Mouse (Mus musculus) hindbrain, embryonic 11.5 days (tissue): ENCODE data around the gene Cacnb2. TPM values are rescaled to one million over a fixed set of nuclear protein-coding genes. Genes with fewer than 3 reads are reported as not detected.

Experiments used
- ATAC-seq: fragments of 200-750 bp; cut with Nextera tagmentation; 2 replicates; pipeline ENCODE4 v1.8.0; 2017; ENCODE audit warnings: mild to moderate bottlenecking, moderate TSS enrichment, moderate library complexity; ENCODE audit not compliant: low FRiP score
- DNase-seq: peaks from one replicate; pipeline ENCODE4 v3.0.0-alpha.2; 2015; ENCODE audit warnings: low spot score
- H3K27ac ChIP-seq: fragments of 300-500 bp; sonication (generic); 2 replicates; pipeline ENCODE4 v1.5.1; 2014; ENCODE audit warnings: mild to moderate bottlenecking, low read depth, low read length
- H3K27me3 ChIP-seq: fragments of 300-500 bp; sonication (generic); 2 replicates; pipeline ENCODE4 v1.6.1; 2014; ENCODE audit warnings: mild to moderate bottlenecking, low read length, moderate library complexity, mixed read lengths; ENCODE audit not compliant: control insufficient read depth, insufficient read depth
- H3K36me3 ChIP-seq: fragments of 300-500 bp; sonication (generic); 2 replicates; pipeline ENCODE4 v1.6.1; 2014; ENCODE audit warnings: mild to moderate bottlenecking, low read length, moderate library complexity, mixed read lengths; ENCODE audit not compliant: control insufficient read depth, insufficient read depth
- H3K4me1 ChIP-seq: fragments of 300-500 bp; sonication (generic); replicated peaks from 2 replicates; pipeline ENCODE4 v1.6.1; 2014; ENCODE audit warnings: low read length, mixed read lengths; ENCODE audit not compliant: control insufficient read depth, insufficient read depth
- H3K4me2 ChIP-seq: fragments of 300-500 bp; sonication (generic); replicated peaks from 2 replicates; pipeline ENCODE4 v1.6.1; 2014; ENCODE audit warnings: mild to moderate bottlenecking, low read depth, low read length
- H3K4me3 ChIP-seq: fragments of 300-500 bp; sonication (generic); 2 replicates; pipeline ENCODE4 v1.5.1; 2014; ENCODE audit warnings: low read depth, low read length
- H3K9ac ChIP-seq: fragments of 300-500 bp; sonication (generic); 2 replicates; pipeline ENCODE4 v1.6.1; 2014; ENCODE audit warnings: low read depth, low read length
- H3K9me3 ChIP-seq: fragments of 300-500 bp; sonication (generic); 2 replicates; pipeline ENCODE4 v1.6.1; 2016; ENCODE audit warnings: low read length; ENCODE audit not compliant: control insufficient read depth
- WGBS: fragments of 180-500 bp; shearing (Covaris S2); extraction: QIAGEN DNeasy Blood & Tissue Kit; methylation state at CpG from one replicate; pipeline ENCODE4 v1.1.7; 2014; 5-methylcytosine and 5-hydroxymethylcytosine counted together
- polyA plus RNA-seq: library from polyadenylated mRNA; unstranded; fragments of >200 nt; fragmentation: Nextera tagmentation; extraction: Ambion mirVana; gene quantifications from 2 replicates; pipeline ENCODE4 v1.2.1, GENCODE M21; 2014

Gene Cacnb2
- 1.4 and 2.8 TPM in 2 replicates for polyA plus RNA-seq

DNA sequence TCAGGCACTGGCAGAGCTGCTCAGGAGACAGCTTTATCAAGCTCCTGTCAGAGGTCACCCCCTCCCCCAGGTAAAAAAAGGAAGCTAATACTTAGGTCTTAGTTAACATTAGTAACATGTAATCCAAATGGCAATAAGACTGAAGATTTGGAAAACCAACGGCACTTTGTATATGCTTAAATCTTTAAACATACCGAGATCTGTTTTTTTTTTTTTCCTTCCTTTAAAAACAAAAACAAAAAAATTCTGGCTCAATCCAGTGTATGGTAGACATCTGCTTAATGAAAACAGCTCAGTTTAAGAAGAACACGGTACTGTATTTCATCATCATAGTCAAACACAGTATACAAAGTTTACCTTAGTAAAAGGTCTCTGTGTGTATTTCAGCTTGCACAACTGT lies at the start of gene Cacnb2:
Gene Cacnb2 (plus strand): TSS at position 301 of the 400 bp plus-strand sequence.
- Histone ChIP-seq H3K27me3 (peaks cover 2% of the 10 kb centered on the region), H3K9ac (peak within 1 kb of the TSS; percentile 64), H3K9me3 (no peaks in the 10 kb centered on the region), H3K4me3 (peak within 1 kb of the TSS; percentile 61), H3K4me2 (peak within 1 kb of the TSS; percentile 97), H3K27ac (no peak within 1 kb of the TSS), H3K36me3 (no peaks in the 10 kb centered on the region), H3K4me1 (no peaks in the 10 kb centered on the region; the same call in 1 of the 2 replicates)
- 69% methylated on average over 3 of the region's 3 CpGs for WGBS
- DNase-seq, result no peak
- ATAC-seq, result no peak

- no peaks in the 10 kb centered on the region for H3K4me1 ChIP-seq
- no peaks in the 10 kb centered on the region for H3K27me3 ChIP-seq
- H3K9me3 ChIP-seq, result no peaks in the 10 kb centered on the region
- 64% methylated on average over 2 of the region's 2 CpGs for WGBS
- ATAC-seq (no peak), DNase-seq (no peak)
- no peak overlapping the region for H3K4me3 ChIP-seq
- no peak overlapping the region for H3K4me2 ChIP-seq
- no peak overlapping the region for H3K27ac ChIP-seq
- no peak overlapping the region for H3K9ac ChIP-seq
- H3K36me3 ChIP-seq, result no peaks in the 10 kb centered on the region
These were observed 34.9 kb upstream of the Cacnb2 start for GRCm38 (mm10) chr2:14568020-14568419.

GRCm38 (mm10) chr2:14571300-14571699 lies 31.6 kb upstream of the Cacnb2 start:
- Histone ChIP-seq H3K4me3 (no peak overlapping the region), H3K27ac (no peak overlapping the region), H3K4me1 (no peaks in the 10 kb centered on the region), H3K9ac (no peak overlapping the region), H3K9me3 (no peaks in the 10 kb centered on the region), H3K27me3 (no peaks in the 10 kb centered on the region), H3K4me2 (no peak overlapping the region), H3K36me3 (no peaks in the 10 kb centered on the region)
- no peak for DNase-seq
- no peak for ATAC-seq

GRCm38 (mm10) chr2:14589541-14589940 lies 13.3 kb upstream of the Cacnb2 start:
- DNase-seq, result no peak
- 92% methylated on average over 4 of the region's 4 CpGs for WGBS
- H3K4me3 ChIP-seq, result no peak overlapping the region
- H3K9ac ChIP-seq, result no peak overlapping the region
- no peaks in the 10 kb centered on the region for H3K4me1 ChIP-seq
- no peak overlapping the region for H3K4me2 ChIP-seq
- no peak overlapping the region for H3K27ac ChIP-seq
- ATAC-seq, result no peak
- H3K36me3 ChIP-seq, result no peaks in the 10 kb centered on the region
- no peaks in the 10 kb centered on the region for H3K27me3 ChIP-seq
- H3K9me3 ChIP-seq, result no peaks in the 10 kb centered on the region

GRCm38 (mm10) chr2:14597909-14598563 lies 4.9 kb upstream of the Cacnb2 start:
- Histone ChIP-seq H3K36me3 (no peaks in the 10 kb centered on the region), H3K4me3 (no peak overlapping the region), H3K27me3 (no peaks in the 10 kb centered on the region), H3K9me3 (no peaks in the 10 kb centered on the region), H3K4me1 (no peaks in the 10 kb centered on the region), H3K27ac (no peak overlapping the region), H3K9ac (no peak overlapping the region), H3K4me2 (no peak overlapping the region)
- no peak for ATAC-seq
- DNase-seq, result no peak

DNA sequence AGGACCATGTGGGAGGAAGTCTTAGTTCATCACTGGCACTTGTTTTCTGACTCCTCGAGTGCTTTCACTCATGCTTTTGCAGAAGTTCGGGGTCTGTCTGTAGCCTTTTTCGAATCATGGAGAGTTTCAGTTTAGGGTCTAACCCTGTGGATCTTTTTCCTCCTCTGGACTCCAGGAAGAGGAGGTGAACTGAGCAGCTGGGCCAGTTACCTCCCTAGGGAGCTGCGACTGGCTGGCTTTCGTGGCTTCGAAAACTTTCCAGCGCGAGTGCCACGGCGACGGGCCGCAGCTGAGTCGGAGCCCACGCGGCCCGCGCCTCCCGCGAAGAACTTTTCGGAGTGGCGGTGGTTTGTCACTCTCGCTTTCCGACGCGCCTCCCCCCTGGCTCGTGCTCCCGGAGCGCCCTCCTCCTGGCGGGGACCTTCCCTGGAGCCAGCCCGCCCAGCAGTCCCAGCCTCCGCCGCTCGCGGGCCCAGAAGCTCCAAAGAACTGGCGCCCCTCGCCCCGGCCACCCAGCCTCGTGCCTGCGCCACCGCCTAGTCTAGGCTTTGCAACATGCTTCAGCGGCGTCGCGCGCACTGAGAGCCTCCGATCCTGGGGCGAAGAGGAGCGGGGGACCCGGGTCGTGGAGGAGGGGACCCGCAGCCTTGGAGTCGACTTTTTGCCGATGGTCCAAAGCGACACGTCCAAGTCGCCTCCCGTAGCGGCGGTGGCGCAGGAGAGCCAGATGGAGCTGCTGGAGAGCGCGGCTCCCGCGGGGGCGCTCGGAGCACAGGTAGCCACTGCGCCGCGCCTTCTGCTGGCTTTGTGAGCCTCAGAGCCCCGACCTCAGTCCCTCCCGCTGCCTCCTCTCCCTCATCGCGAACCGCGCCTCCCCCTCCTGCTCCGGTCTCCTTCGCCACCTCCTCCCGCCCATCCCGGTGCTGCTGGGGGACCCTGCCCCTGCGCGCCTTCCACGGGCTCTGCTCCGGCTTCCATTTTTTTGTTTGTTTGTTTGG lies 1.2 kb downstream of the Cacnb2 start:
- DNase-seq (peak; percentile 80), ATAC-seq (peak; percentile 87)
- H3K4me2 ChIP-seq, result peak overlapping the region; percentile 97
- under 1% methylated on average over 83 of the region's 83 CpGs for WGBS
- H3K36me3 ChIP-seq, result no peaks in the 10 kb centered on the region
- H3K27ac ChIP-seq, result peak overlapping the region; percentile 51; the same call in 1 of the 2 replicates
- H3K4me1 ChIP-seq, result no peaks in the 10 kb centered on the region; the same call in 1 of the 2 replicates
- no peaks in the 10 kb centered on the region for H3K9me3 ChIP-seq
- peak overlapping the region; percentile 61 for H3K4me3 ChIP-seq
- peak overlapping the region; percentile 64 for H3K9ac ChIP-seq
- H3K27me3 ChIP-seq, result peaks cover 2% of the 10 kb centered on the region

GRCm38 (mm10) chr2:14604791-14605190 lies 1.9 kb downstream of the Cacnb2 start:
- Histone ChIP-seq H3K27me3 (peaks cover 2% of the 10 kb centered on the region), H3K4me3 (peak overlapping the region; percentile 61), H3K9ac (peak overlapping the region; percentile 64), H3K9me3 (no peaks in the 10 kb centered on the region), H3K4me1 (no peaks in the 10 kb centered on the region; the same call in 1 of the 2 replicates), H3K27ac (peak overlapping the region; percentile 51; the same call in 1 of the 2 replicates), H3K36me3 (no peaks in the 10 kb centered on the region), H3K4me2 (peak overlapping the region; percentile 97)
- DNase-seq (peak; percentile 61), ATAC-seq (peak; percentile 66)
- WGBS, result 1% methylated on average over 21 of the region's 22 CpGs

DNA sequence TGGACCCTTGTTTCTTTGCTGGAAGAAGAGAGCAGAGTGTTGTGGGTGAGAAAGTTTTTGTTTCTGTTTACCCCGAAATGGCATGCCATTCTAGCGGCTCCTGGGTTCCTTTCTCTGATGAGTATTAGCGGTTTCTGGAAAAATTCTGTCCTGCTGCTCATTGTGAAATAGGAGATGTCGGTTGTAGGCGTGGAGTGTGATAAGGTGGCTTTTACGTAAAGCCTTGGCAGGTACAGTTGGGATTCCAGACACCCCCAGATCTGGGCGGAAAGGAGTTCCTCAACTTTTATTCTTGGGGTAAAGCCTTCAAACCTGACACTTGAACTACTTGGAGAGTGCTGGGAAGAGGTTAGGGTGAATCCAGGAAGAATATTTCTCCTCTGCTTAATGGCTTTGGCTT lies 2.3 kb downstream of the Cacnb2 start:
- no peak for ATAC-seq
- WGBS, result 12% methylated on average over 7 of the region's 7 CpGs
- Histone ChIP-seq H3K4me3 (peak overlapping the region; percentile 61), H3K36me3 (no peaks in the 10 kb centered on the region), H3K27ac (0 out of 2 replicates have a peak overlapping the region, but pooled peaks have one; percentile 51), H3K4me2 (peak overlapping the region; percentile 97), H3K9ac (peak overlapping the region; percentile 64), H3K4me1 (no peaks in the 10 kb centered on the region; the same call in 1 of the 2 replicates), H3K9me3 (no peaks in the 10 kb centered on the region), H3K27me3 (peaks cover 2% of the 10 kb centered on the region)
- no peak for DNase-seq
